ENCODE assay signal across 23 mouse cellular contexts in the genomic region with DNA sequence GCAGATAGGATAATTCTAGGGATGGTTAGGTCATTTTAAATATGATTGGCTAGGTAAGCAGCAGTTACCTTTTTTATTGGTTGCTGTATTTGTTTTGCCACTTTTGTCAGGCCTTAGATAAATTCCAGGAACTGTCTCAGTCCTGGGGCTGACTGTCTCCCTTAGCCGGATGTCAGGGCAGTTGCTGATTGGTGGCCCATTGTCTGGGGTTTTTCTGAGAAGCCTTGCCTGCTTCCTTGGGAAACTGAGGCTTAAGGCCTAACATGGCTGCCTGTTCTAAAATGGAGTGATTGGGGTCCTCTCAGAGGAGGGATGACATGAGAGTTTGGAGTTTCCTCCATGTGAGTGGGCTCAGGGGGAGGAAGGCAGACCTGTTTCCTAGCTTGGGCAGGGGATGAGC. TPM values are rescaled to one million over a fixed set of nuclear protein-coding genes. Genes with fewer than 3 reads are reported as not detected.
DNase-seq lines count a peak whose midpoint lies in the region; ATAC-seq and TF ChIP-seq lines count a peak whose summit lies in the region.
"Had no signal": no experiment of that assay in that cellular context is flagged by ENCODE, and none has a peak within 500 bp of the region (broad histone marks: within the 10 kb centered on the region; RNA-seq: fewer than 3 reads in every experiment).

No protein-coding gene starts in this region.

- H3K36me3 ChIP-seq in heart, embryonic 15.5 days = no peaks in the 10 kb centered on the region
- H3K36me3 ChIP-seq in liver, embryonic 13.5 days = no peaks in the 10 kb centered on the region
- no peaks in the 10 kb centered on the region for H3K36me3 ChIP-seq in liver, postnatal 0 days (replicated peaks; ENCODE audit: insufficient read depth, low read length)
- H3K36me3 ChIP-seq: embryonic facial prominence, embryonic 15.5 days; forebrain, embryonic 12.5 days had no signal

- no peak overlapping the region for H3K4me3 ChIP-seq in heart, embryonic 15.5 days
- no peak overlapping the region for H3K4me3 ChIP-seq in liver, embryonic 13.5 days (replicated peaks)
- no peak overlapping the region for H3K4me3 ChIP-seq in liver, postnatal 0 days (ENCODE audit: low read depth, low read length)
- H3K4me3 ChIP-seq: embryonic facial prominence, embryonic 15.5 days; forebrain, embryonic 12.5 days; gastrocnemius, adult 2 months had no signal

- no peak overlapping the region for H3K9ac ChIP-seq in heart, embryonic 15.5 days
- H3K9ac ChIP-seq in liver, embryonic 13.5 days = no peak overlapping the region
- H3K9ac ChIP-seq in liver, postnatal 0 days (replicated peaks) = no peak overlapping the region
- H3K9ac ChIP-seq: embryonic facial prominence, embryonic 15.5 days; forebrain, embryonic 12.5 days; hindbrain, embryonic 14.5 days had no signal

- H3K27ac ChIP-seq in heart, embryonic 15.5 days = 0 out of 2 replicates have a peak overlapping the region, but pooled peaks have one; percentile 5
- peak overlapping the region; percentile 30; the same call in 1 of the 2 replicates for H3K27ac ChIP-seq in liver, embryonic 13.5 days
- no peak overlapping the region for H3K27ac ChIP-seq in liver, postnatal 0 days (ENCODE audit: low read depth)
- H3K27ac ChIP-seq: embryonic facial prominence, embryonic 15.5 days; forebrain, embryonic 12.5 days; gastrocnemius, adult 2 months; hindbrain, embryonic 14.5 days had no signal

- ATAC-seq in heart, embryonic 15.5 days (replicated peaks; ENCODE audit: insufficient number of reproducible peaks, insufficient read depth, low FRiP score, low read depth) = no peak
- no peak for ATAC-seq in liver, embryonic 13.5 days (ENCODE audit: low read depth)
- no peak for ATAC-seq in liver, postnatal 0 days
- ATAC-seq: activated CD4-positive, CD25-positive, alpha-beta regulatory T cell, adult 4 months; forebrain, embryonic 16.5 days; intestine, embryonic 16.5 days; Patski had no signal

- TF ChIP-seq EP300 in liver, postnatal 0 days (IDR thresholded peaks at IDR 0.05; ENCODE audit: low read depth) = no peak

- no peaks in the 10 kb centered on the region for H3K27me3 ChIP-seq in heart, embryonic 15.5 days
- H3K27me3 ChIP-seq in liver, embryonic 13.5 days = no peaks in the 10 kb centered on the region
- no peaks in the 10 kb centered on the region for H3K27me3 ChIP-seq in liver, postnatal 0 days (ENCODE audit: insufficient read depth, low read length)
- H3K27me3 ChIP-seq: embryonic facial prominence, embryonic 15.5 days; forebrain, embryonic 12.5 days; Patski had no signal

- DNase-seq in heart, adult 9 months (ENCODE audit: low spot score in 2 of 2) = no peak
- DNase-seq in liver, embryonic 13.5 days = no peak
- DNase-seq in liver, postnatal 0 days = no peak
- peak; percentile 83 for DNase-seq in c-Kit-positive CD71-positive TER-119-negative erythroid progenitor cells, embryonic 14.5 days (ENCODE audit: low read depth)
- no peak for DNase-seq in kidney, postnatal 10 days
- DNase-seq in layer of hippocampus, adult 11-12 months (ENCODE audit: low spot score) = no peak
- DNase-seq: adrenal gland, postnatal 14 days; cerebellum, adult 11 months; cerebellum, adult 8-10 months; cerebellum, postnatal 14 days; gastrocnemius, adult 2 months; gastrocnemius, postnatal 25 days; heart, postnatal 36 days; kidney, adult 2 months had no signal

- WGBS in heart, embryonic 15.5 days = 79% methylated on average over 1 of the region's 1 CpGs
- 31% methylated on average over 1 of the region's 1 CpGs for WGBS in liver, embryonic 13.5 days (ENCODE audit: insufficient replicate concordance)
- 54% methylated on average over 1 of the region's 1 CpGs for WGBS in liver, postnatal 0 days (ENCODE audit: insufficient replicate concordance)

- no peak for TF ChIP-seq CTCF in liver, postnatal 0 days (IDR thresholded peaks at IDR 0.05; ENCODE audit: low read depth)

- no peak overlapping the region for H3K4me2 ChIP-seq in heart, embryonic 15.5 days
- H3K4me2 ChIP-seq in liver, embryonic 13.5 days = no peak overlapping the region
- H3K4me2 ChIP-seq in liver, postnatal 0 days (ENCODE audit: low read depth, low read length) = no peak overlapping the region
- H3K4me2 ChIP-seq: embryonic facial prominence, embryonic 15.5 days; forebrain, embryonic 12.5 days; heart, embryonic 11.5 days; hindbrain, embryonic 14.5 days had no signal

- no peaks in the 10 kb centered on the region for H3K9me3 ChIP-seq in heart, embryonic 15.5 days (replicated peaks)
- H3K9me3 ChIP-seq in liver, embryonic 13.5 days (replicated peaks) = no peaks in the 10 kb centered on the region
- H3K9me3 ChIP-seq in liver, postnatal 0 days (ENCODE audit: low read length) = 0 out of 2 replicates have a peak, but pooled peaks cover 2% of the 10 kb centered on the region
- H3K9me3 ChIP-seq: embryonic facial prominence, embryonic 15.5 days; forebrain, embryonic 12.5 days had no signal

- H3K4me1 ChIP-seq in heart, embryonic 15.5 days (replicated peaks) = peaks cover 23% of the 10 kb centered on the region
- peaks cover 37% of the 10 kb centered on the region for H3K4me1 ChIP-seq in liver, embryonic 13.5 days (replicated peaks)
- H3K4me1 ChIP-seq in liver, postnatal 0 days (ENCODE audit: insufficient read depth) = peaks cover 25% of the 10 kb centered on the region

RNA-seq across cellular contexts. Expression of gene Srd5a3, which starts 2.0 kb away (rescaled TPM):
- polyA plus RNA-seq in heart, embryonic 15.5 days (2015; fragmentation: Nextera tagmentation; extraction: Ambion mirVana) = 25.8 and 32.3 TPM in 2 replicates
- 14.4 and 15.2 TPM in 2 replicates for polyA plus RNA-seq in liver, embryonic 13.5 days (2015; fragmentation: Nextera tagmentation; extraction: Ambion mirVana)
- polyA plus RNA-seq in liver, postnatal 0 days (2015; fragmentation: Nextera tagmentation; extraction: Ambion mirVana) = 15.4 and 15.6 TPM in 2 replicates

RNA-seq across cellular contexts. Expression of gene Tmem165, which starts 45.6 kb away (rescaled TPM):
- 62.7 and 72.2 TPM in 2 replicates for polyA plus RNA-seq in heart, embryonic 15.5 days (2015; fragmentation: Nextera tagmentation; extraction: Ambion mirVana)
- polyA plus RNA-seq in liver, embryonic 13.5 days (2015; fragmentation: Nextera tagmentation; extraction: Ambion mirVana) = 31.5 and 31.6 TPM in 2 replicates
- polyA plus RNA-seq in liver, postnatal 0 days (2015; fragmentation: Nextera tagmentation; extraction: Ambion mirVana) = 20.9 and 25.6 TPM in 2 replicates
